Mouse (Mus musculus) embryonic fibroblast, embryonic 13.5 days (primary cell): ENCODE measurements around the gene 4921511M17Rik.
"Not testable (repeated sequence)": the region's sequence is repeated elsewhere in the genome, so short reads cannot be mapped to it uniquely, and the experiment has no call there.

Experiments
- CTCF ChIP-seq: IDR thresholded peaks from 2 replicates; pipeline ENCODE4 v1.5.1; 2011; ENCODE audit warnings: mild to moderate bottlenecking, control low read depth, low read length, moderate library complexity, borderline replicate concordance; ENCODE audit not compliant: insufficient read depth
- POLR2A ChIP-seq: IDR thresholded peaks from 2 replicates; pipeline ENCODE4 v1.6.1; 2011; ENCODE audit warnings: low read depth, mild to moderate bottlenecking, control low read depth, low read length, moderate library complexity

GRCm38 (mm10) chrX:153976914-153977313, 56.7 kb downstream of the 4921511M17Rik start:
- TF ChIP-seq POLR2A, CTCF: not testable (repeated sequence)
